Mouse (Mus musculus) G1E (cell line): ENCODE data around the gene Helt.

Experiments used
- CTCF ChIP-seq: IDR thresholded peaks from 2 replicates; pipeline ENCODE4 v1.5.1; 2012; ENCODE audit warnings: low read depth, low read length, inconsistent platforms, mixed read lengths
- POLR2AphosphoS5 ChIP-seq: IDR thresholded peaks from 2 replicates; pipeline ENCODE4 v1.6.1; 2012; ENCODE audit warnings: low read depth, low read length, inconsistent platforms; ENCODE audit not compliant: insufficient replicate concordance

- TF ChIP-seq CTCF = peak; percentile 33; the same call in 1 of the 2 replicates
- TF ChIP-seq POLR2AphosphoS5 = no peak
These were observed 11.4 kb upstream of the Helt start for GRCm38 (mm10) chr8:46305733-46306349.
